Mouse (Mus musculus) heart, adult 11 months (tissue): ENCODE results near the gene Gm8206.
"Not testable (repeated sequence)": the region's sequence is repeated elsewhere in the genome, so short reads cannot be mapped to it uniquely, and the experiment has no call there.

ENCODE experiments used
- DNase-seq: peaks from one replicate; pipeline ENCODE4 v3.0.0; 2022

Gm8206 gene

GRCm38 (mm10) chr14:6093842-6094241, at the start of gene Gm8206:
Gm8206 (minus strand) TSS chr14:6093942.
- not testable (repeated sequence) for DNase-seq

- not testable (repeated sequence) for DNase-seq
These were observed 32.0 kb upstream of the Gm8206 start, which contains the start of gene Gm3476 for GRCm38 (mm10) chr14:6125707-6126106. Gm3476 (minus strand) TSS chr14:6125807.

GRCm38 (mm10) chr14:6108272-6108925, 14.7 kb upstream of the Gm8206 start, which contains the start of gene Gm3468:
Gm3468 (minus strand) TSS chr14:6108665.
- DNase-seq = peak; percentile 95

- DNase-seq = not testable (repeated sequence)
These were observed 13.8 kb upstream of the Gm8206 start for GRCm38 (mm10) chr14:6107500-6107899.

GRCm38 (mm10) chr14:6058167-6058566, 35.6 kb downstream of the Gm8206 start, which contains the start of gene Gm6337:
Gm6337 (minus strand) TSS chr14:6058267.
- not testable (repeated sequence) for DNase-seq

GRCm38 (mm10) chr14:5987136-5987535, 106.6 kb downstream of the Gm8206 start:
- DNase-seq = peak; percentile 92

GRCm38 (mm10) chr14:5979037-5979436, 114.7 kb downstream of the Gm8206 start, which contains the start of gene Gm3453:
Gm3453 (minus strand) TSS chr14:5979137.
- DNase-seq = not testable (repeated sequence)
